Mouse (Mus musculus): Measurements from ENCODE around the gene Mtus2. TPM values are rescaled to one million over a fixed set of nuclear protein-coding genes. Genes with fewer than 3 reads are reported as not detected.
"Not testable (repeated sequence)": the region's sequence is repeated elsewhere in the genome, so short reads cannot be mapped to it uniquely, and the experiment has no call there.

The Mtus2 gene
- total RNA-seq, 1 experiment from 2014 or later, result 0.95 TPM

GRCm38 (mm10) chr5:148154727-148155126, 197.6 kb downstream of the Mtus2 start:
- no peak for ATAC-seq (replicated peaks; ENCODE audit: insufficient number of reproducible peaks, low FRiP score, low TSS enrichment, poor library complexity, severe bottlenecking)

- ATAC-seq (replicated peaks; ENCODE audit: insufficient number of reproducible peaks, low FRiP score, low TSS enrichment, poor library complexity, severe bottlenecking), result no peak
Observed at GRCm38 (mm10) chr5:148159328-148159727, 202.2 kb downstream of the Mtus2 start.

GRCm38 (mm10) chr5:148160529-148161154, 203.5 kb downstream of the Mtus2 start:
- no peak for ATAC-seq (replicated peaks; ENCODE audit: insufficient number of reproducible peaks, low FRiP score, low TSS enrichment, poor library complexity, severe bottlenecking)

- ATAC-seq (replicated peaks; ENCODE audit: insufficient number of reproducible peaks, low FRiP score, low TSS enrichment, poor library complexity, severe bottlenecking), result no peak
Observed at GRCm38 (mm10) chr5:148165111-148165510, 208.0 kb downstream of the Mtus2 start.

GRCm38 (mm10) chr5:148175091-148175490, 218.0 kb downstream of the Mtus2 start:
- no peak for ATAC-seq (replicated peaks; ENCODE audit: insufficient number of reproducible peaks, low FRiP score, low TSS enrichment, poor library complexity, severe bottlenecking)

GRCm38 (mm10) chr5:148175742-148176426, 218.8 kb downstream of the Mtus2 start:
- ATAC-seq (replicated peaks; ENCODE audit: insufficient number of reproducible peaks, low FRiP score, low TSS enrichment, poor library complexity, severe bottlenecking), result no peak

GRCm38 (mm10) chr5:148176539-148176938, 219.4 kb downstream of the Mtus2 start:
- ATAC-seq (replicated peaks; ENCODE audit: insufficient number of reproducible peaks, low FRiP score, low TSS enrichment, poor library complexity, severe bottlenecking), result not testable (repeated sequence)

- ATAC-seq (replicated peaks; ENCODE audit: insufficient number of reproducible peaks, low FRiP score, low TSS enrichment, poor library complexity, severe bottlenecking), result no peak
Observed at GRCm38 (mm10) chr5:148179231-148179630, 222.1 kb downstream of the Mtus2 start.

GRCm38 (mm10) chr5:148180590-148181307, 223.6 kb downstream of the Mtus2 start:
- ATAC-seq (replicated peaks; ENCODE audit: insufficient number of reproducible peaks, low FRiP score, low TSS enrichment, poor library complexity, severe bottlenecking), result no peak

GRCm38 (mm10) chr5:148181308-148181630, 224.1 kb downstream of the Mtus2 start:
- ATAC-seq (replicated peaks; ENCODE audit: insufficient number of reproducible peaks, low FRiP score, low TSS enrichment, poor library complexity, severe bottlenecking), result no peak

- ATAC-seq (replicated peaks; ENCODE audit: insufficient number of reproducible peaks, low FRiP score, low TSS enrichment, poor library complexity, severe bottlenecking), result no peak
Observed at GRCm38 (mm10) chr5:148181901-148182300, 224.8 kb downstream of the Mtus2 start.

GRCm38 (mm10) chr5:148185898-148186297, 228.8 kb downstream of the Mtus2 start:
- ATAC-seq (replicated peaks; ENCODE audit: insufficient number of reproducible peaks, low FRiP score, low TSS enrichment, poor library complexity, severe bottlenecking), result no peak

GRCm38 (mm10) chr5:148191416-148191815, 234.3 kb downstream of the Mtus2 start:
- ATAC-seq (replicated peaks; ENCODE audit: insufficient number of reproducible peaks, low FRiP score, low TSS enrichment, poor library complexity, severe bottlenecking), result no peak

GRCm38 (mm10) chr5:148211831-148212230, 254.7 kb downstream of the Mtus2 start:
- no peak for ATAC-seq (replicated peaks; ENCODE audit: insufficient number of reproducible peaks, low FRiP score, low TSS enrichment, poor library complexity, severe bottlenecking)

GRCm38 (mm10) chr5:148216786-148217185, 259.7 kb downstream of the Mtus2 start:
- ATAC-seq (replicated peaks; ENCODE audit: insufficient number of reproducible peaks, low FRiP score, low TSS enrichment, poor library complexity, severe bottlenecking), result no peak

- ATAC-seq (replicated peaks; ENCODE audit: insufficient number of reproducible peaks, low FRiP score, low TSS enrichment, poor library complexity, severe bottlenecking), result no peak
Observed at GRCm38 (mm10) chr5:148222898-148223297, 265.8 kb downstream of the Mtus2 start.

- no peak for ATAC-seq (replicated peaks; ENCODE audit: insufficient number of reproducible peaks, low FRiP score, low TSS enrichment, poor library complexity, severe bottlenecking)
Observed at GRCm38 (mm10) chr5:148224004-148224403, 266.9 kb downstream of the Mtus2 start.

- ATAC-seq (replicated peaks; ENCODE audit: insufficient number of reproducible peaks, low FRiP score, low TSS enrichment, poor library complexity, severe bottlenecking), result no peak
Observed at GRCm38 (mm10) chr5:148233714-148234113, 276.6 kb downstream of the Mtus2 start.

GRCm38 (mm10) chr5:148236616-148237015, 279.5 kb downstream of the Mtus2 start:
- no peak for ATAC-seq (replicated peaks; ENCODE audit: insufficient number of reproducible peaks, low FRiP score, low TSS enrichment, poor library complexity, severe bottlenecking)

- no peak for ATAC-seq (replicated peaks; ENCODE audit: insufficient number of reproducible peaks, low FRiP score, low TSS enrichment, poor library complexity, severe bottlenecking)
Observed at GRCm38 (mm10) chr5:148239067-148239466, 281.9 kb downstream of the Mtus2 start.

All from monocyte, adult 5-6 weeks (primary cell).